Comparison of ENCODE assay signal across 10 mouse cellular contexts in the genomic region with DNA sequence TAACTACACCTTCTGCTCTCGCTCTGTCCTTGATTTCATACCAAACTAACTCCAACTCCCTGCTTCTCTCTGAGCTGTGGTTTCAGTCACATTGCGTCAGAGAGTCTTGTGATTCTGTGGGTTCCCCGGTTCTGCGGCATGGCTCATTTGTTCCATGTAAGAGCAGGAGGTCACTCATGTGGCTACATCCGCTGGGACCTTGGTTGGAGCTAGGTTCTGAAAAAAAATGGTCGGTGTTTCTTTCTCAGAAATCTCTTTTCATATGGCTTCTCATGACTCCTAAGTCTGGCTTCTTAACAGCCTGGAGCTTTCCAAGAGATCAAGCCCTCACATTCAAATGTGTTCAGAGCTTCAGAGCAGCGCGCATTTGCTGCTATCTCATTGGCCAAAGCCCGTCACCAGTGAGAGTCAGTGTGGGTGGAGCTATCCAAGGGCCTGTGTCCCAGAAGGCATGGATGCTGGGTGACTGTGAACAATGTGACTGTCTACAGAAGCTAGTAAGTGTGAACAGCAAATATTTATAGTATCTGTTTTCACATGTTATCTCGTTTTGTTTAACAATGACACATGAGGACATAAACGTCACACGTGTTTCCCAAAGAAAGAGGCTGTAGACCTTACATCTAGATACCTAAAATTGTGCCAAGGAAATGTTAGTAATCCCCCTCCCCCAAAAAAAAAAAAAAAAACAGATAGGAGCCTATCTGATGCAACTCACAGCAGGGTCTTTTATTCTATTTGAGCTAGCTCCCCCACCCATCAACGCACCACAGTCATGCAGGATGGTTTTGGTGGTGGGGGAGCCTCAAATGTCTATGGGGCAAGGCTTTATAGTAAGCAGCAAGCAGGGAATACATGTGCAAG. TPM values are rescaled to one million over a fixed set of nuclear protein-coding genes. Genes with fewer than 3 reads are reported as not detected.
DNase-seq lines count a peak whose midpoint lies in the region; ATAC-seq and TF ChIP-seq lines count a peak whose summit lies in the region.
"Had no signal": no experiment of that assay in that cellular context is flagged by ENCODE, and none has a peak within 500 bp of the region (broad histone marks: within the 10 kb centered on the region; RNA-seq: fewer than 3 reads in every experiment).

No protein-coding gene starts in this region.

- no peak overlapping the region for H3K9ac ChIP-seq in forebrain, embryonic 14.5 days (ENCODE audit: low read length)
- H3K9ac ChIP-seq in forebrain, embryonic 16.5 days (replicated peaks; ENCODE audit: low read depth, low read length) = no peak overlapping the region
- H3K9ac ChIP-seq in heart, embryonic 16.5 days (ENCODE audit: low read length) = no peak overlapping the region
- H3K9ac ChIP-seq: midbrain, embryonic 13.5 days had no signal

- no peaks in the 10 kb centered on the region for H3K4me1 ChIP-seq in forebrain, embryonic 14.5 days (ENCODE audit: control insufficient read depth, insufficient read depth, low read length)
- H3K4me1 ChIP-seq in forebrain, embryonic 16.5 days (replicated peaks; ENCODE audit: control insufficient read depth, insufficient read depth, low read length) = no peaks in the 10 kb centered on the region
- peaks cover 11% of the 10 kb centered on the region for H3K4me1 ChIP-seq in heart, embryonic 16.5 days (ENCODE audit: control insufficient read depth, insufficient read depth, low read length)
- H3K4me1 ChIP-seq in cerebellum, adult 2 months (ENCODE audit: control insufficient read depth, insufficient read depth, low read length) = no peaks in the 10 kb centered on the region
- H3K4me1 ChIP-seq: midbrain, embryonic 13.5 days had no signal

- H3K27ac ChIP-seq in forebrain, embryonic 14.5 days (ENCODE audit: low read depth, low read length) = no peak overlapping the region
- H3K27ac ChIP-seq in forebrain, embryonic 16.5 days (ENCODE audit: low read length) = no peak overlapping the region
- H3K27ac ChIP-seq in heart, embryonic 16.5 days (ENCODE audit: low read length) = no peak overlapping the region
- H3K27ac ChIP-seq in cerebellum, adult 2 months (ENCODE audit: insufficient read depth, low read length) = no peak overlapping the region
- H3K27ac ChIP-seq: layer of hippocampus, adult 2 months; midbrain, embryonic 13.5 days had no signal

- no peaks in the 10 kb centered on the region for H3K36me3 ChIP-seq in forebrain, embryonic 14.5 days (ENCODE audit: control insufficient read depth, insufficient read depth, low read length)
- H3K36me3 ChIP-seq in forebrain, embryonic 16.5 days (ENCODE audit: control insufficient read depth, insufficient read depth) = no peaks in the 10 kb centered on the region
- H3K36me3 ChIP-seq in heart, embryonic 16.5 days (ENCODE audit: control insufficient read depth, insufficient read depth) = no peaks in the 10 kb centered on the region
- H3K36me3 ChIP-seq: midbrain, embryonic 13.5 days had no signal

- H3K4me3 ChIP-seq in forebrain, embryonic 14.5 days (ENCODE audit: low read depth, low read length) = no peak overlapping the region
- H3K4me3 ChIP-seq in forebrain, embryonic 16.5 days (replicated peaks; ENCODE audit: low read length) = no peak overlapping the region
- no peak overlapping the region for H3K4me3 ChIP-seq in heart, embryonic 16.5 days (ENCODE audit: low read length)
- H3K4me3 ChIP-seq in cerebellum, adult 2 months (replicated peaks; ENCODE audit: insufficient read depth, low read depth, low read length) = no peak overlapping the region
- H3K4me3 ChIP-seq: layer of hippocampus, adult 2 months; midbrain, embryonic 13.5 days had no signal

- H3K4me2 ChIP-seq in forebrain, embryonic 14.5 days (ENCODE audit: low read length) = no peak overlapping the region
- H3K4me2 ChIP-seq in forebrain, embryonic 16.5 days (ENCODE audit: low read length) = no peak overlapping the region
- H3K4me2 ChIP-seq in heart, embryonic 16.5 days (ENCODE audit: low read depth, low read length) = peak overlapping the region; percentile 31
- H3K4me2 ChIP-seq: midbrain, embryonic 13.5 days had no signal

- H3K27me3 ChIP-seq in forebrain, embryonic 14.5 days (replicated peaks; ENCODE audit: control insufficient read depth, insufficient read depth, low read length) = no peaks in the 10 kb centered on the region
- H3K27me3 ChIP-seq in forebrain, embryonic 16.5 days (replicated peaks; ENCODE audit: control insufficient read depth, insufficient read depth, low read length) = no peaks in the 10 kb centered on the region
- no peaks in the 10 kb centered on the region for H3K27me3 ChIP-seq in heart, embryonic 16.5 days (ENCODE audit: control insufficient read depth, insufficient read depth, low read length)
- H3K27me3 ChIP-seq in cerebellum, adult 2 months (ENCODE audit: control insufficient read depth, insufficient read depth, low read length) = no peaks in the 10 kb centered on the region
- H3K27me3 ChIP-seq: midbrain, embryonic 13.5 days had no signal

- 84% methylated on average over 13 of the region's 13 CpGs for WGBS in forebrain, embryonic 14.5 days
- WGBS in forebrain, embryonic 16.5 days = 77% methylated on average over 13 of the region's 13 CpGs
- 52% methylated on average over 13 of the region's 13 CpGs for WGBS in heart, embryonic 16.5 days
- WGBS in cerebellum, adult 2 months = 81% methylated on average over 13 of the region's 13 CpGs

- no peak for ATAC-seq in forebrain, embryonic 14.5 days
- no peak for ATAC-seq in forebrain, embryonic 16.5 days
- ATAC-seq in heart, embryonic 16.5 days (replicated peaks; ENCODE audit: extremely low read depth, insufficient read depth, low FRiP score) = peak; percentile 87
- ATAC-seq: midbrain, embryonic 13.5 days had no signal

- TF ChIP-seq POLR2A in cerebellum, adult 2 months (IDR thresholded peaks at IDR 0.05; ENCODE audit: borderline replicate concordance, insufficient read depth, low read length) = no peak

- no peaks in the 10 kb centered on the region for H3K9me3 ChIP-seq in forebrain, embryonic 14.5 days (replicated peaks; ENCODE audit: control insufficient read depth, low read length)
- no peaks in the 10 kb centered on the region for H3K9me3 ChIP-seq in forebrain, embryonic 16.5 days (ENCODE audit: control insufficient read depth, low read length)
- no peaks in the 10 kb centered on the region for H3K9me3 ChIP-seq in heart, embryonic 16.5 days (replicated peaks; ENCODE audit: control insufficient read depth, low read length)
- H3K9me3 ChIP-seq: midbrain, embryonic 13.5 days had no signal

- no peak for TF ChIP-seq CTCF in cerebellum, adult 2 months (IDR thresholded peaks at IDR 0.05; ENCODE audit: borderline replicate concordance, insufficient read depth, low read depth, low read length)

- peak; percentile 11 for DNase-seq in forebrain, embryonic 14.5 days (ENCODE audit: low spot score)
- DNase-seq in ZHBTc4 (ENCODE audit: low read depth, low spot score) = peak; percentile 59
- DNase-seq in lung, postnatal 36 days = peak; percentile 57
- no peak for DNase-seq in thymus, postnatal 14 days
- no peak for DNase-seq in cerebellum, adult 2 months
- DNase-seq in left cerebral cortex, adult 18-20 months (ENCODE audit: low spot score in 2 of 2) = no peak

RNA-seq across cellular contexts. Expression of a gene that starts 32.0 kb away (rescaled TPM):
- polyA plus RNA-seq in forebrain, embryonic 14.5 days (2014; fragmentation: Nextera tagmentation; extraction: Ambion mirVana) = 37.0 and 40.0 TPM in 2 replicates
- polyA plus RNA-seq in forebrain, embryonic 16.5 days (2015; fragmentation: Nextera tagmentation; extraction: Ambion mirVana) = 51.6 and 51.7 TPM in 2 replicates
- polyA plus RNA-seq in heart, embryonic 16.5 days (2015; fragmentation: Nextera tagmentation; extraction: Ambion mirVana) = 25.0 and 31.2 TPM in 2 replicates
- 49.5 and 53.2 TPM in 2 replicates for polyA plus RNA-seq in cerebellum, adult 2 months (2012; rRNA removed)
- total RNA-seq in left cerebral cortex, adult 18-20 months (2021) = 10 to 100 TPM; 52.3 to 59.1 TPM

RNA-seq across cellular contexts. Expression of a gene that starts 32.7 kb away (rescaled TPM):
- polyA plus RNA-seq in forebrain, embryonic 14.5 days (2014; fragmentation: Nextera tagmentation; extraction: Ambion mirVana) = 109 and 126 TPM in 2 replicates
- polyA plus RNA-seq in forebrain, embryonic 16.5 days (2015; fragmentation: Nextera tagmentation; extraction: Ambion mirVana) = 120 and 132 TPM in 2 replicates
- 46.9 and 48.1 TPM in 2 replicates for polyA plus RNA-seq in heart, embryonic 16.5 days (2015; fragmentation: Nextera tagmentation; extraction: Ambion mirVana)
- 51.8 and 53.0 TPM in 2 replicates for polyA plus RNA-seq in cerebellum, adult 2 months (2012; rRNA removed)
- 10 to 100 TPM; 52.5 to 53.6 TPM for total RNA-seq in left cerebral cortex, adult 18-20 months (2021)

RNA-seq across cellular contexts. Expression of a gene that starts 43.1 kb away (rescaled TPM):
- polyA plus RNA-seq in forebrain, embryonic 14.5 days (2014; fragmentation: Nextera tagmentation; extraction: Ambion mirVana) = 4.4 and 5.5 TPM in 2 replicates
- polyA plus RNA-seq in forebrain, embryonic 16.5 days (2015; fragmentation: Nextera tagmentation; extraction: Ambion mirVana) = 6.4 and 7.1 TPM in 2 replicates
- polyA plus RNA-seq in heart, embryonic 16.5 days (2015; fragmentation: Nextera tagmentation; extraction: Ambion mirVana) = 9.9 and 10.3 TPM in 2 replicates
- polyA plus RNA-seq in cerebellum, adult 2 months (2012; rRNA removed) = 3.8 and 5.2 TPM in 2 replicates
- 1 to 10 TPM; 5.7 to 6.6 TPM for total RNA-seq in left cerebral cortex, adult 18-20 months (2021)

Comparison
In these comparisons a context has a peak if more than half of its experiments do, and no peak if none do; other contexts are left out.
1. DNase-seq: peak in forebrain, embryonic 14.5 days (single experiment), ZHBTc4 (single experiment) and lung, postnatal 36 days (single experiment); none in thymus, postnatal 14 days (single experiment), cerebellum, adult 2 months (0 of 2) and left cerebral cortex, adult 18-20 months (0 of 2).